Mouse (Mus musculus): Measurements from ENCODE around the gene Espl1. TPM values are rescaled to one million over a fixed set of nuclear protein-coding genes. Genes with fewer than 3 reads are reported as not detected.

Espl1 gene
- polyA plus RNA-seq, 2 experiments from 2014 or later = 1.5 to 6.7 TPM

Other genes starting within 250 kb of the Espl1 start
- 100 to 1,000 TPM; 123 to 189 TPM for gene Eif4b, start 222.5 kb upstream of the Espl1 start, polyA plus RNA-seq (2017; shearing (Covaris generic))
- gene Tns2, start 195.9 kb upstream of the Espl1 start, polyA plus RNA-seq (2017; shearing (Covaris generic)) = 1 to 10 TPM; 1.1 to 2.3 TPM
- gene Spryd3, start 160.0 kb upstream of the Espl1 start, polyA plus RNA-seq (2017; shearing (Covaris generic)) = 10 to 100 TPM; 28.8 to 65.3 TPM
- gene Igfbp6, start 151.9 kb upstream of the Espl1 start, polyA plus RNA-seq (2017; shearing (Covaris generic)) = under 1 TPM in 1 of 2 experiments, not detected in 1; 0.60 TPM
- gene Soat2, start 145.7 kb upstream of the Espl1 start, polyA plus RNA-seq (2017; shearing (Covaris generic)) = 1 to 10 TPM in 1 of 2 experiments, under 1 TPM in 1; 0.69 to 1.0 TPM
- 10 to 100 TPM; 27.6 to 28.2 TPM for gene Zfp740, start 93.0 kb upstream of the Espl1 start, polyA plus RNA-seq (2017; shearing (Covaris generic))
- gene Csad, start 91.5 kb upstream of the Espl1 start, polyA plus RNA-seq (2017; shearing (Covaris generic)) = 10 to 100 TPM; 10.7 to 16.9 TPM
- 100 to 1,000 TPM; 336 to 432 TPM for gene Itgb7, start 64.3 kb upstream of the Espl1 start, polyA plus RNA-seq (2017; shearing (Covaris generic))
- gene Rarg, start 38.7 kb upstream of the Espl1 start, polyA plus RNA-seq (2017; shearing (Covaris generic)) = 10 to 100 TPM; 17.7 to 18.3 TPM
- not detected for gene Gm9918, start 25.7 kb upstream of the Espl1 start, polyA plus RNA-seq (2017; shearing (Covaris generic))
- gene Mfsd5, start 16.8 kb upstream of the Espl1 start, polyA plus RNA-seq (2017; shearing (Covaris generic)) = 10 to 100 TPM; 28.3 to 31.4 TPM
- gene Pfdn5, start 29.9 kb downstream of the Espl1 start, polyA plus RNA-seq (2017; shearing (Covaris generic)) = 1,000 to 10,000 TPM; 1,296 to 1,302 TPM
- 100 to 1,000 TPM; 119 to 124 TPM for gene Myg1, start 35.4 kb downstream of the Espl1 start, polyA plus RNA-seq (2017; shearing (Covaris generic))
- 10 to 100 TPM; 41.7 to 63.7 TPM for gene Aaas, start 54.5 kb downstream of the Espl1 start, polyA plus RNA-seq (2017; shearing (Covaris generic))
- gene Sp7, start 70.9 kb downstream of the Espl1 start, polyA plus RNA-seq (2017; shearing (Covaris generic)) = not detected
- gene Sp1, start 109.9 kb downstream of the Espl1 start, polyA plus RNA-seq (2017; shearing (Covaris generic)) = 10 to 100 TPM; 19.0 to 22.2 TPM
- under 1 TPM; 0.63 to 0.71 TPM for gene Amhr2, start 149.1 kb downstream of the Espl1 start, polyA plus RNA-seq (2017; shearing (Covaris generic))
- 1,000 to 10,000 TPM; 1,029 to 1,286 TPM for gene Prr13, start 162.8 kb downstream of the Espl1 start, polyA plus RNA-seq (2017; shearing (Covaris generic))
- 100 to 1,000 TPM; 198 to 220 TPM for gene Pcbp2, start 174.3 kb downstream of the Espl1 start, polyA plus RNA-seq (2017; shearing (Covaris generic))
- gene Gm10337, start 207.5 kb downstream of the Espl1 start, polyA plus RNA-seq (2017; shearing (Covaris generic)) = not detected
- gene Map3k12, start 220.8 kb downstream of the Espl1 start, polyA plus RNA-seq (2017; shearing (Covaris generic)) = 1 to 10 TPM; 6.8 to 8.1 TPM
- gene Tarbp2, start 221.9 kb downstream of the Espl1 start, polyA plus RNA-seq (2017; shearing (Covaris generic)) = 10 to 100 TPM; 24.9 to 41.9 TPM
- 1 to 10 TPM; 4.6 to 5.5 TPM for gene Npff, start 228.7 kb downstream of the Espl1 start, polyA plus RNA-seq (2017; shearing (Covaris generic))

Measured in CD4-positive, CD25-positive, alpha-beta regulatory T cell, adult 4 months (primary cell).